Mouse (Mus musculus) bone marrow, adult 2 months (tissue): ENCODE data around the gene Fam129a.

ENCODE experiments used
- CTCF ChIP-seq: fragments of 200-500 bp; IDR thresholded peaks from 2 replicates; pipeline ENCODE4 v1.5.1; 2011; ENCODE audit warnings: low read length, control low read depth; ENCODE audit not compliant: control insufficient read depth, insufficient read depth
- POLR2A ChIP-seq: fragments of 200-500 bp; IDR thresholded peaks from 2 replicates; pipeline ENCODE4 v1.6.1; 2011; ENCODE audit warnings: low read depth, mild to moderate bottlenecking, control low read depth, low read length, borderline replicate concordance; ENCODE audit not compliant: control insufficient read depth

- TF ChIP-seq CTCF (peak; percentile 23; the same call in 1 of the 2 replicates), POLR2A (no peak)
These were observed 77.1 kb downstream of the Fam129a start for GRCm38 (mm10) chr1:151648099-151648498.
